Mouse (Mus musculus): Measurements from ENCODE around the gene Rps12-ps3. TPM values are rescaled to one million over a fixed set of nuclear protein-coding genes. Genes with fewer than 3 reads are reported as not detected.

Rps12-ps3 gene
- polyA plus RNA-seq, 1 experiment, result 3,839 TPM

DNA sequence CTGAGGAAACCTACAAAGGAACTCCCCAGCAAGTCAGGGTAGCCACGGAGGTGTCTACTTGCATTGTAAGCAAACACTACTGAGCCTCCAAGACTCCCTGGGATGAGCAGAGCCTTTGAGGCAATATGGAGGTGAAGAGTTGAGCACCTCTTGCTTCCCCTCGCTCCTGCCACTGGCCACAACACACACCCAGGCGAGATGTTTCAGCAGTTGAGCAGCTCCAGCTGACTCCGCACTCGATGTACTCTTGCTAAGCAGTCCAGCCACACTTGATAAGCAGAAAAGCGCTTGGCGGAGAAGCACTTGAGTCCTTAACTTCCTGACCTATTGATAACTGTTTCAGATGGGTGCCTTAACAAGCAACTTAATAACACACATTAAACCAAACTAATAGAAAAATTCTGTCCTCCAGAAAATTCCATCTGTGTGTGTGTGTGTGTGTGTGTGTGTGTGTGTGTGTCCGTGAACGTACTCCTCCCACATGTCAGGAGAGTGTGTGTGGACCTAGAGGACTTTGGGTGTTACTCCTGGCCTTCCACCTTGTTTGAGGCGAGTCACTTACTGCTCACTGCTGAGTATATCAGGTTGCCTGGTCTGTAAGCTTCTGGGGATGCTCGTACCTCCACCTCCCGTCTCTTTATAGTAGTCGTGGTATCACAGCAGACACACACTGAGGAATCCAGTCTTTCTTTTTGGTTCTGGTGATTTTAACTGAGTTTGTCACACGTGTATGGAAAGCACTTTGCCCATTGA lies 34.9 kb downstream of the Rps12-ps3 start:
- Histone ChIP-seq H3K27ac (ENCODE audit: control insufficient read depth, insufficient read depth, low read length) (no peak overlapping the region), H3K4me3 (ENCODE audit: control insufficient read depth, insufficient read depth, low read length) (no peak overlapping the region), H3K27me3 (ENCODE audit: control insufficient read depth, insufficient read depth, low read length) (no peaks in the 10 kb centered on the region; the same call in 1 of the 2 replicates), H3K4me1 (replicated peaks; ENCODE audit: control insufficient read depth, insufficient read depth, low read length) (no peaks in the 10 kb centered on the region), H3K36me3 (ENCODE audit: control insufficient read depth, insufficient read depth, low read length) (no peaks in the 10 kb centered on the region)
- WGBS, result 88% methylated on average over 14 of the region's 14 CpGs
- no peak for TF ChIP-seq POLR2A (IDR thresholded peaks at IDR 0.05; ENCODE audit: control insufficient read depth, extremely low read depth, insufficient read depth, low read length, poor library complexity)
- no peak for TF ChIP-seq CTCF (IDR thresholded peaks at IDR 0.05; ENCODE audit: borderline replicate concordance, control insufficient read depth, extremely low read depth, insufficient read depth, low read length, poor library complexity)
- DNase-seq, result no peak

DNA sequence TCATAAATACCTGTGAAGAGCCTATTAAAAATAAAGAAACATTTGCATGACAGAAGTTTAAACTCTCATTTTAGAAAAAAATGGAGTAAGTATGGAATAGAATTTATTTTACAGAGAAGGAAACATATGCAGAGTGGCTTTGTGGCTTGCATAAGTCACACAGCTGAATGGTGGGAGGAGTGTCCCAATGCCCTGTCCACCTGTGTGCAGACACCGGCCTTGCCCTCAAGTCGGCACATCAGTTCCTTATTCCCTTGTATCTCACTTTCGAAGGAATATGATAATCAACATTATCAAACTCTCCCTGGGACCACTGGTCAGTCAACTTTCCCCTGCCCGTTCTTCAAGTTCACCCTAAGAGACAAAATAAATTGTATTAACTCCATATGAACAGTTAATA lies 35.8 kb downstream of the Rps12-ps3 start:
- 93% methylated on average over 4 of the region's 4 CpGs for WGBS
- no peaks in the 10 kb centered on the region for H3K4me1 ChIP-seq (replicated peaks; ENCODE audit: control insufficient read depth, insufficient read depth, low read length)

GRCm38 (mm10) chr19:59359202-59359601 lies 37.1 kb downstream of the Rps12-ps3 start:
- 76% methylated on average over 4 of the region's 4 CpGs for WGBS

More for the DNA sequence above, 35.8 kb downstream of the Rps12-ps3 start:
- Histone ChIP-seq H3K27ac (ENCODE audit: control insufficient read depth, insufficient read depth, low read length) (no peak overlapping the region), H3K4me3 (ENCODE audit: control insufficient read depth, insufficient read depth, low read length) (no peak overlapping the region), H3K36me3 (ENCODE audit: control insufficient read depth, insufficient read depth, low read length) (no peaks in the 10 kb centered on the region), H3K27me3 (ENCODE audit: control insufficient read depth, insufficient read depth, low read length) (no peaks in the 10 kb centered on the region; the same call in 1 of the 2 replicates)
- no peak for DNase-seq
- TF ChIP-seq CTCF (IDR thresholded peaks at IDR 0.05; ENCODE audit: borderline replicate concordance, control insufficient read depth, extremely low read depth, insufficient read depth, low read length, poor library complexity) (no peak), POLR2A (IDR thresholded peaks at IDR 0.05; ENCODE audit: control insufficient read depth, extremely low read depth, insufficient read depth, low read length, poor library complexity) (no peak)

GRCm38 (mm10) chr19:59360486-59360896 lies 38.4 kb downstream of the Rps12-ps3 start:
- no peak for DNase-seq
- 98% methylated on average over 2 of the region's 2 CpGs for WGBS
- Histone ChIP-seq H3K27ac (ENCODE audit: control insufficient read depth, insufficient read depth, low read length) (no peak overlapping the region), H3K36me3 (ENCODE audit: control insufficient read depth, insufficient read depth, low read length) (no peaks in the 10 kb centered on the region), H3K4me3 (ENCODE audit: control insufficient read depth, insufficient read depth, low read length) (no peak overlapping the region), H3K27me3 (ENCODE audit: control insufficient read depth, insufficient read depth, low read length) (no peaks in the 10 kb centered on the region; the same call in 1 of the 2 replicates), H3K4me1 (replicated peaks; ENCODE audit: control insufficient read depth, insufficient read depth, low read length) (no peaks in the 10 kb centered on the region)
- no peak for TF ChIP-seq POLR2A (IDR thresholded peaks at IDR 0.05; ENCODE audit: control insufficient read depth, extremely low read depth, insufficient read depth, low read length, poor library complexity)
- TF ChIP-seq CTCF (IDR thresholded peaks at IDR 0.05; ENCODE audit: borderline replicate concordance, control insufficient read depth, extremely low read depth, insufficient read depth, low read length, poor library complexity), result no peak

More at GRCm38 (mm10) chr19:59359202-59359601, 37.1 kb downstream of the Rps12-ps3 start:
- no peak for DNase-seq
- no peak overlapping the region for H3K27ac ChIP-seq (ENCODE audit: control insufficient read depth, insufficient read depth, low read length)
- H3K4me1 ChIP-seq (replicated peaks; ENCODE audit: control insufficient read depth, insufficient read depth, low read length), result no peaks in the 10 kb centered on the region
- TF ChIP-seq CTCF (IDR thresholded peaks at IDR 0.05; ENCODE audit: borderline replicate concordance, control insufficient read depth, extremely low read depth, insufficient read depth, low read length, poor library complexity) (no peak), POLR2A (IDR thresholded peaks at IDR 0.05; ENCODE audit: control insufficient read depth, extremely low read depth, insufficient read depth, low read length, poor library complexity) (no peak)
- no peak overlapping the region for H3K4me3 ChIP-seq (ENCODE audit: control insufficient read depth, insufficient read depth, low read length)
- H3K27me3 ChIP-seq (ENCODE audit: control insufficient read depth, insufficient read depth, low read length), result no peaks in the 10 kb centered on the region; the same call in 1 of the 2 replicates
- H3K36me3 ChIP-seq (ENCODE audit: control insufficient read depth, insufficient read depth, low read length), result no peaks in the 10 kb centered on the region

DNA sequence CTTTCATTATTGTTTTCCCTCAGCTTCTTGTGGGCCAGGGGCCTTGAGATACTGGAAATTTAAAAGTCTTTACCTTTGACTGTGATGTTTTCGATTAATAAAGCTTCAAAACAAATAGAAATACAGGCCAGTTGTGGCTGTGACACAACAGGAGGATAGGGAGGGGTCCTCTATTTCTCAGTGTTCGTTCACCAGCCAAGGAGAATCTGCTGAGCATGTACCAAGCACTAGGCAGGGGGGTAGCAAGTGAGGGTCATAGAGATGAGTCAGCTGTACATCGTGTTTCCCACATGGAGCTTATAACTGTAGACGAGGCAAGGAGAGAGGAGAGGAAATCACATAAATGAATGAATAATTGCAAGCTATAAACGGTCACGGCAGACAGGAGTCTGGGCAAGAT lies 40.6 kb downstream of the Rps12-ps3 start:
- no peak overlapping the region for H3K4me3 ChIP-seq (ENCODE audit: control insufficient read depth, insufficient read depth, low read length)
- TF ChIP-seq POLR2A (IDR thresholded peaks at IDR 0.05; ENCODE audit: control insufficient read depth, extremely low read depth, insufficient read depth, low read length, poor library complexity), result no peak
- TF ChIP-seq CTCF (IDR thresholded peaks at IDR 0.05; ENCODE audit: borderline replicate concordance, control insufficient read depth, extremely low read depth, insufficient read depth, low read length, poor library complexity), result no peak
- no peak for DNase-seq
- no peaks in the 10 kb centered on the region for H3K36me3 ChIP-seq (ENCODE audit: control insufficient read depth, insufficient read depth, low read length)
- 91% methylated on average over 6 of the region's 6 CpGs for WGBS
- no peaks in the 10 kb centered on the region; the same call in 1 of the 2 replicates for H3K27me3 ChIP-seq (ENCODE audit: control insufficient read depth, insufficient read depth, low read length)
- H3K4me1 ChIP-seq (replicated peaks; ENCODE audit: control insufficient read depth, insufficient read depth, low read length), result no peaks in the 10 kb centered on the region
- H3K27ac ChIP-seq (ENCODE audit: control insufficient read depth, insufficient read depth, low read length), result no peak overlapping the region

DNA sequence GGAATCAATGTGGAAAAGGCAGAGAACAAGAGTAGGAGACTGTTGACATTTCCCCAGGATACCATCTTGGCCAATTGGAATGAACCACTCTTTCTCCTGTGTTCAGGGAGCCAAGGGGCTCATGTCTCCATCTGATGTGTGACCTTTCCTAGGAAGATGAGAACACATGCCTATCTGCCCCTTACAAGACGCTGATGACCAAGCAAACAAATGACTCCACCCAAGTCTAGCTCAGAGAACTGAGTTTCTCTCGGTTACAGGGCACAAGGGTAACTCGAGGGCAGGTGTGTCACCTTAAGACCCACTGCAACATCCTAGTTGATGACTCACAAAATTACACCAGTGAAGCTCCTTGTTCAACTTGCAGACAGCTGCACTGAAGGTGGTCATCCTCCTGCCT lies 41.6 kb downstream of the Rps12-ps3 start:
- no peak overlapping the region for H3K4me3 ChIP-seq (ENCODE audit: control insufficient read depth, insufficient read depth, low read length)
- no peak overlapping the region for H3K27ac ChIP-seq (ENCODE audit: control insufficient read depth, insufficient read depth, low read length)
- TF ChIP-seq CTCF (IDR thresholded peaks at IDR 0.05; ENCODE audit: borderline replicate concordance, control insufficient read depth, extremely low read depth, insufficient read depth, low read length, poor library complexity) (no peak), POLR2A (IDR thresholded peaks at IDR 0.05; ENCODE audit: control insufficient read depth, extremely low read depth, insufficient read depth, low read length, poor library complexity) (no peak)
- 88% methylated on average over 3 of the region's 3 CpGs for WGBS
- H3K27me3 ChIP-seq (ENCODE audit: control insufficient read depth, insufficient read depth, low read length), result no peaks in the 10 kb centered on the region; the same call in 1 of the 2 replicates
- DNase-seq, result no peak
- H3K36me3 ChIP-seq (ENCODE audit: control insufficient read depth, insufficient read depth, low read length), result no peaks in the 10 kb centered on the region
- no peaks in the 10 kb centered on the region for H3K4me1 ChIP-seq (replicated peaks; ENCODE audit: control insufficient read depth, insufficient read depth, low read length)

All from thymus, adult 2 months (tissue).